Mouse (Mus musculus) heart, embryonic 14.5 days (tissue): ENCODE data around the gene Cyp2c69. TPM values are rescaled to one million over a fixed set of nuclear protein-coding genes. Genes with fewer than 3 reads are reported as not detected.
"Not testable (repeated sequence)": the region's sequence is repeated elsewhere in the genome, so short reads cannot be mapped to it uniquely, and the experiment has no call there.

Experiments used
- ATAC-seq: fragments of 200-750 bp; cut with Nextera tagmentation; 2 replicates; pipeline ENCODE4 v1.8.0; 2017; ENCODE audit warnings: low read depth, moderate TSS enrichment; ENCODE audit not compliant: insufficient number of reproducible peaks, insufficient read depth, low FRiP score
- H3K27ac ChIP-seq, 2 experiments: fragments of 200-500 bp in 1 of 2; fragments of 300-500 bp in 1 of 2; sonication (generic) in 1 of 2; replicated peaks in 1 of 2; 2 replicates each; pipeline ENCODE4 v1.5.1; 2012 to 2014; ENCODE audit warnings: low read depth in 2 of 2, low read length in 2 of 2, control low read depth in 1 of 2, mild to moderate bottlenecking in 1 of 2, mixed read lengths in 1 of 2; ENCODE audit not compliant: control insufficient read depth in 1 of 2, insufficient read depth in 1 of 2
- H3K27me3 ChIP-seq: fragments of 300-500 bp; sonication (generic); 2 replicates; pipeline ENCODE4 v1.6.1; 2014; ENCODE audit warnings: mild to moderate bottlenecking, low read length, control low read depth; ENCODE audit not compliant: control insufficient read depth, insufficient read depth
- H3K36me3 ChIP-seq: fragments of 300-500 bp; sonication (generic); 2 replicates; pipeline ENCODE4 v1.6.1; 2014; ENCODE audit warnings: mild to moderate bottlenecking, control low read depth, low read length, mixed read lengths; ENCODE audit not compliant: control insufficient read depth, insufficient read depth
- H3K4me1 ChIP-seq, 2 experiments: fragments of 200-500 bp in 1 of 2; fragments of 300-500 bp in 1 of 2; sonication (generic) in 1 of 2; 2 replicates each; pipeline ENCODE4 v1.6.1; 2012 to 2014; ENCODE audit warnings: low read length in 2 of 2, control low read depth in 1 of 2, mixed read lengths in 1 of 2; ENCODE audit not compliant: control insufficient read depth in 2 of 2, insufficient read depth in 2 of 2
- H3K4me2 ChIP-seq: fragments of 300-500 bp; sonication (generic); 2 replicates; pipeline ENCODE4 v1.6.1; 2014; ENCODE audit warnings: mild to moderate bottlenecking, low read length
- H3K4me3 ChIP-seq, 2 experiments: fragments of 200-500 bp in 1 of 2; fragments of 300-500 bp in 1 of 2; sonication (generic) in 1 of 2; 2 replicates each; pipeline ENCODE4 v1.5.1; 2012 to 2014; ENCODE audit warnings: low read length in 2 of 2, mild to moderate bottlenecking in 2 of 2, control low read depth in 1 of 2, low read depth in 1 of 2, moderate library complexity in 1 of 2; ENCODE audit not compliant: control insufficient read depth in 1 of 2, insufficient read depth in 1 of 2
- H3K9ac ChIP-seq: fragments of 300-500 bp; sonication (generic); 2 replicates; pipeline ENCODE4 v1.6.1; 2014; ENCODE audit warnings: mild to moderate bottlenecking, low read length
- H3K9me3 ChIP-seq: fragments of 300-500 bp; sonication (generic); 2 replicates; pipeline ENCODE4 v1.6.1; 2016; ENCODE audit warnings: low read length, control low read depth; ENCODE audit not compliant: control insufficient read depth
- WGBS: fragments of 180-500 bp; shearing (Covaris S2); extraction: QIAGEN DNeasy Blood & Tissue Kit; methylation state at CpG from one replicate; pipeline ENCODE4 v1.1.7; 2014; 5-methylcytosine and 5-hydroxymethylcytosine counted together
- polyA plus RNA-seq: library from polyadenylated mRNA; unstranded; fragments of >200 nt; fragmentation: Nextera tagmentation; extraction: Ambion mirVana; gene quantifications from 2 replicates; pipeline ENCODE4 v1.2.1, GENCODE M21; 2014

The Cyp2c69 gene
- not detected in 2 replicates for polyA plus RNA-seq

DNA sequence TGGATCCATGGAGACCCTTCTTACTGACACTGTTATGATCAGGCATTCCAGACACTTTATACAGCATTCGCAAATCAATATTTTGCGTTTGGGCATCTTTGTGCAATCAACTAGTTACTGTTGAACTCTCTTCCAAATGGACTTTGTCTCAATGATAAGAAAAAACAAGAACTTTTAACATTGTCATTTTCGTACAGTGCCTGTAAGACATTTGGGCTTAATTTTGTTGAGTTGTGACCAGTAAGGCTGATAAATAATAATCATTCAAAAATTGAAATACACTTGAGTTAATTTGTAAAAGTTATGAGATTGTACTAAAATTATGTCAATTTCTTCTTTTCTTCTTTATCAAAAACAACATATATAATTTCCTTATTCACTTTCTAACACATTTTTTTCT is at the start of gene Cyp2c69:
Gene Cyp2c69 (minus strand): TSS at position 101 of the 400 bp plus-strand sequence.
- H3K4me1 ChIP-seq, H3K4me3 ChIP-seq, H3K4me2 ChIP-seq, H3K9ac ChIP-seq, ATAC-seq, H3K27ac ChIP-seq, H3K36me3 ChIP-seq, H3K9me3 ChIP-seq, H3K27me3 ChIP-seq: not testable (repeated sequence)
- WGBS = 85% methylated on average over 3 of the region's 3 CpGs

DNA sequence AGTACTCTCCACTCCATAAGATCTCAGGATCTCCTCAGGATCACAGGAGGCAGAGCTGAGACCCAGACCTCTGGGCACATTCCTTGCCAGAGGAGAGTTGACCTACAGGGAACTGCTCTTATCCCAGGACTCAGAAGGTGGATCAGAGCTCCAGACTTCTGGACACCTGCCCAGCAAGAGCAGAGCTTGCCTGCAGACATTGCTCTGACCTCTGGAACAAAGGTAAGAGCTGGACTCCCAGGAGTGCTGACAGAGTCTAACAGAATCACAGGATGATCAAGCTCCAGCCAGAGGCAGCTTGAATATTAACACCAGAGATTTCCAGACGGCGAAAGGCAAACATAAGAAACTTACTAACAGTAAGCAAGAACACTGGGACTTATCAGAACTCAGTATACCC is 48.8 kb upstream of the Cyp2c69 start:
- no peak overlapping the region for H3K4me3 ChIP-seq
- H3K9me3 ChIP-seq = no peaks in the 10 kb centered on the region
- no peak overlapping the region for H3K27ac ChIP-seq
- no peak overlapping the region for H3K9ac ChIP-seq
- H3K36me3 ChIP-seq = no peaks in the 10 kb centered on the region
- WGBS = 76% methylated on average over 2 of the region's 2 CpGs
- no peaks in the 10 kb centered on the region for H3K4me1 ChIP-seq
- no peaks in the 10 kb centered on the region for H3K27me3 ChIP-seq
- no peak overlapping the region for H3K4me2 ChIP-seq
- no peak for ATAC-seq

DNA sequence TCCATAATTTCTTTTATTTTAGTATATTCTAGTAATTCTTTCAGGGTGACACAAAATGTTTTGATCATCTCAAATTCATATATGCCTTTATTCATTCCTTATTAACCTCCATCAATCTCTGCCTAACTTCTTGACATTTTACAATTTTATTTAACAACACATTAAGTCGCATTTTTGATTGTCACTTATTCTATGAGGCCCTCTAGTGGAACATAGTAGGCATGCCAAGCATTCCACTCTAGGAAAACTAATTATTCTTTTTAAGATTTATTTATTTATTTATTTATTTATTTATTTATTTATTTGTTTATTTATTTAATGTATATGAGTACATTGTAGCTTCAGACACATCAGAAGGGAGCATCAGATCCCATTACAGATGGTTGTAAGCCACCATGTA is 43.4 kb upstream of the Cyp2c69 start:
- Histone ChIP-seq H3K4me1 (no peaks in the 10 kb centered on the region), H3K9me3 (no peaks in the 10 kb centered on the region), H3K27ac (no peak overlapping the region), H3K36me3 (no peaks in the 10 kb centered on the region), H3K4me2 (no peak overlapping the region), H3K27me3 (no peaks in the 10 kb centered on the region), H3K9ac (no peak overlapping the region), H3K4me3 (no peak overlapping the region)
- no peak for ATAC-seq
- 52% methylated on average over 1 of the region's 1 CpGs for WGBS

DNA sequence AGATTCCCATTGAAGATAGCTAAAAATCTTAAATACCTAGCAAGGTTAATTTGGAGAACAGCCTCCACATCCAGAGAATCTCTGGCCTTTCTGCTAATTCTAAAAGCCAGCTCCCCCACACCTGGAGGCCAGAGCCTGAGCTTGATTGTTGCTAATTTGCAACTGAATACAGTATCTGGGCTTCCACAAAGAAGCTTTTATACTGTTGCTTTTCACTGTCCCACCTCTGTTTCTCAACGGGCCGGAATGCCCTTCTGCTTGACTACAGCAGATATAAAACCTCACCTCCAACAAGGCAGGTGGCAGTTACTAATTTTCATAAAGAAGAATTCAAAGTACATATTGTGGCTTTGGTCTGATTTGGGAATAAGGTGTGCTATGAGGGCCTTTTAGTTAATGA is 15.1 kb upstream of the Cyp2c69 start:
- no peaks in the 10 kb centered on the region for H3K27me3 ChIP-seq
- no peaks in the 10 kb centered on the region for H3K4me1 ChIP-seq
- H3K4me3 ChIP-seq = no peak overlapping the region
- no peaks in the 10 kb centered on the region for H3K36me3 ChIP-seq
- no peak overlapping the region for H3K4me2 ChIP-seq
- no peak overlapping the region for H3K27ac ChIP-seq
- ATAC-seq = no peak
- WGBS = 76% methylated on average over 2 of the region's 2 CpGs
- no peak overlapping the region for H3K9ac ChIP-seq
- H3K9me3 ChIP-seq = no peaks in the 10 kb centered on the region

DNA sequence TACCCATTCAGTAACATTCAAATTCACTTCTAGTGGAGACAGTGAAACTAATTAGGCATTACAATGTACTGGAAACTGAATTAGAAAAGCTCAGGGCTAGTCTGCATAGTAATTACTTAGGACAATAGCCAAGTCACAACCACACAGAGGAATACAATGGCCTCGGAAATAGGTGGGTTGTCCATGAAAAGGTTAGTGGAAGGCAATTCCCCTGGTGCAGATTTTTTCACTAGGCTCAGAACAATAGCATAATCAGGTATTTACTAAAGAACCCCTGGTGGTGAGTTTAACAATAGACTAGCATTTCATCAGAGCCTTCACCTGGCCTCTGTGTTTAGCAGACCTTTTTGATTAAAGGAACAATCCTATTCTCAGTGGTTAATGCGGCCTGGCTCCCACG is 3.5 kb upstream of the Cyp2c69 start:
- not testable (repeated sequence) for H3K27ac ChIP-seq, H3K9me3 ChIP-seq, ATAC-seq, H3K27me3 ChIP-seq, H3K4me2 ChIP-seq, H3K36me3 ChIP-seq, H3K9ac ChIP-seq, H3K4me3 ChIP-seq, H3K4me1 ChIP-seq
- WGBS = 70% methylated on average over 3 of the region's 3 CpGs

DNA sequence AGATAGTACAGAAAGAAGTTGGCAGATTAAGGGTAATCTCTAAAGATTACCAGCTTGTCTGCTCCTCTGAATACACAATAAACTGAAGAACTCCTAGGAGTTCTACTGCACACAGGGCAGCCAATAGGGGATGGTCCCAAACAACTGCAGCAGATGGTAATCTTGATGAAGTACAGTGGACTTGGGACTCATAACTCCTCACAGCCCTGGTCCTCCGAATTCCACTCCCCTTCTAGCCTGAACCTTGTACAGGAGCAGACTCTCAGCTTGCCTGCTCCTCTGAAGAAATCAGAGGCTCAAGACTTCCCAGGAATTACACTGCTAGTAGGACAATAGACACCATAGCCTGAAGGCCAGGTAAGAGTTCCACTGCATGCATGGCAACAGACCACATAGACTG is 20.5 kb downstream of the Cyp2c69 start:
- H3K36me3 ChIP-seq = no peaks in the 10 kb centered on the region
- H3K4me2 ChIP-seq = no peak overlapping the region
- H3K27ac ChIP-seq = no peak overlapping the region
- H3K4me1 ChIP-seq = no peaks in the 10 kb centered on the region
- no peaks in the 10 kb centered on the region for H3K9me3 ChIP-seq
- 61% methylated on average over 1 of the region's 1 CpGs for WGBS
- no peak for ATAC-seq
- no peaks in the 10 kb centered on the region for H3K27me3 ChIP-seq
- H3K4me3 ChIP-seq = no peak overlapping the region
- H3K9ac ChIP-seq = no peak overlapping the region

DNA sequence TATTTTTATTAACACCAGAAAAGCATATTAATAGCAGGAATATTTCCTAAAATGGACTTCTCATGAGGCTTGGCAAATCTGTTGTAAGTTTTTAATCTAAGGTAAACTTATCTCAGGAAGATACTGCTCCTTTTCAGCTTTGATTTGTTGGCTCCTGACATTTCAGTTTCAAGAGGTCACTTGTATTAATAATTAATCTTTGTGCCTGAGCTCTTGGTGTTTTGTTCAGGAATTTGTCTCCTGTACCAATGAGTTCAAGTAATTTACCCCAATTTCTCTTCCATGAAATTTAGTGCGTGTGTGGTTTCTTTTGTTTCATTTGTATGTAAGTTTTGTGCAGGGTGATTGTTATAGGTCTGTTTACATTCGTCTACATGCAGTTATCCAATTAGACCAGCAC is 65.7 kb downstream of the Cyp2c69 start:
- not testable (repeated sequence) for H3K4me3 ChIP-seq, H3K9ac ChIP-seq, H3K4me1 ChIP-seq, H3K9me3 ChIP-seq, H3K27ac ChIP-seq, H3K4me2 ChIP-seq, H3K27me3 ChIP-seq, ATAC-seq, H3K36me3 ChIP-seq
- 67% methylated on average over 2 of the region's 2 CpGs for WGBS

DNA sequence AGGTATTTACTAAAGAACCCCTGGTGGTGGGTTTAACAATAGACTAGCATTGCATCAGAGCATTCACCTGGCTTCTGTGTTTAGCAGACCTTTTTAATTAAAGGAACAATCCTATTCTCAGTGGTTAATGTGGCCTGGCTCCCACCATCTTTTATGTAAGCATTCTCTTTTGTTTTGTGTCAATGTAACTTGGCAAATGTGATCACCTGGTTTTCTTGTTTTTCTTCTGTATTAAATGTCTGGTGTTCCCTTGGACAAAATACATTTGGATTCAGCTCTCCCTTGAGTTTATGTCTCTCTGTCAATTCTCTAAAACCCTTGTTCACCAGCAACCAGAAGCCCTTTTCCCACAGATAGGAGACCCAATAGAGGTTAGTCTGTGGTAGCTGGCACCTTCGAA is 70.2 kb downstream of the Cyp2c69 start:
- not testable (repeated sequence) for H3K36me3 ChIP-seq, H3K4me2 ChIP-seq, H3K27me3 ChIP-seq, H3K9ac ChIP-seq, H3K9me3 ChIP-seq, H3K4me3 ChIP-seq, ATAC-seq, H3K27ac ChIP-seq, H3K4me1 ChIP-seq
- WGBS = 76% methylated on average over 1 of the region's 1 CpGs
